Mouse (Mus musculus): Measurements from ENCODE around the gene Mfrp. TPM values are rescaled to one million over a fixed set of nuclear protein-coding genes. Genes with fewer than 3 reads are reported as not detected.

Mfrp gene
- polyA plus RNA-seq, 1 experiment from 2014 or later = 0.08 TPM

- no peaks in the 10 kb centered on the region for H3K36me3 ChIP-seq (ENCODE audit: control insufficient read depth, insufficient read depth, low read length)
- WGBS = 9% methylated on average over 23 of the region's 23 CpGs
- peak overlapping the region; percentile 88 for H3K4me2 ChIP-seq (ENCODE audit: low read depth, low read length)
- H3K9ac ChIP-seq (ENCODE audit: low read length) = peak overlapping the region; percentile 73; the same call in 1 of the 2 replicates
- no peaks in the 10 kb centered on the region for H3K27me3 ChIP-seq (ENCODE audit: control insufficient read depth, insufficient read depth, low read length)
- peak overlapping the region; percentile 54 for H3K27ac ChIP-seq (ENCODE audit: low read length)
- ATAC-seq (ENCODE audit: insufficient read depth, low FRiP score) = no peak
- H3K4me1 ChIP-seq (ENCODE audit: control insufficient read depth, insufficient read depth, low read length) = peaks cover 55% of the 10 kb centered on the region
- peak overlapping the region; percentile 52 for H3K4me3 ChIP-seq (replicated peaks; ENCODE audit: low read length)
- H3K9me3 ChIP-seq (replicated peaks; ENCODE audit: control insufficient read depth, low read length) = no peaks in the 10 kb centered on the region
Measured at GRCm38 (mm10) chr9:44083392-44084121, 18.0 kb upstream of the Mfrp start.

- no peaks in the 10 kb centered on the region for H3K27me3 ChIP-seq (ENCODE audit: control insufficient read depth, insufficient read depth, low read length)
- peak overlapping the region; percentile 73 for H3K9ac ChIP-seq (ENCODE audit: low read length)
- H3K27ac ChIP-seq (ENCODE audit: low read length) = peak overlapping the region; percentile 54; the same call in 1 of the 2 replicates
- ATAC-seq (ENCODE audit: insufficient read depth, low FRiP score) = peak; percentile 7; the same call in 1 of the 2 replicates
- H3K9me3 ChIP-seq (replicated peaks; ENCODE audit: control insufficient read depth, low read length) = no peaks in the 10 kb centered on the region
- peaks cover 50% of the 10 kb centered on the region for H3K4me1 ChIP-seq (ENCODE audit: control insufficient read depth, insufficient read depth, low read length)
- 2% methylated on average over 14 of the region's 14 CpGs for WGBS
- peak overlapping the region; percentile 88 for H3K4me2 ChIP-seq (ENCODE audit: low read depth, low read length)
- no peaks in the 10 kb centered on the region for H3K36me3 ChIP-seq (ENCODE audit: control insufficient read depth, insufficient read depth, low read length)
- H3K4me3 ChIP-seq (replicated peaks; ENCODE audit: low read length) = peak overlapping the region; percentile 52
Measured at GRCm38 (mm10) chr9:44084236-44084635, 17.3 kb upstream of the Mfrp start.

- H3K27ac ChIP-seq (ENCODE audit: low read length) = no peak overlapping the region
- H3K36me3 ChIP-seq (ENCODE audit: control insufficient read depth, insufficient read depth, low read length) = no peaks in the 10 kb centered on the region
- peak overlapping the region; percentile 73 for H3K9ac ChIP-seq (ENCODE audit: low read length)
- peak overlapping the region; percentile 52 for H3K4me3 ChIP-seq (replicated peaks; ENCODE audit: low read length)
- H3K4me1 ChIP-seq (ENCODE audit: control insufficient read depth, insufficient read depth, low read length) = peaks cover 52% of the 10 kb centered on the region
- no peaks in the 10 kb centered on the region for H3K9me3 ChIP-seq (replicated peaks; ENCODE audit: control insufficient read depth, low read length)
- WGBS = under 1% methylated on average over 62 of the region's 62 CpGs
- ATAC-seq (ENCODE audit: insufficient read depth, low FRiP score) = peak; percentile 85
- peak overlapping the region; percentile 88 for H3K4me2 ChIP-seq (ENCODE audit: low read depth, low read length)
- no peaks in the 10 kb centered on the region for H3K27me3 ChIP-seq (ENCODE audit: control insufficient read depth, insufficient read depth, low read length)
Measured at GRCm38 (mm10) chr9:44084659-44085229, 16.8 kb upstream of the Mfrp start.

- 5% methylated on average over 10 of the region's 10 CpGs for WGBS
- H3K4me1 ChIP-seq (ENCODE audit: control insufficient read depth, insufficient read depth, low read length) = peaks cover 50% of the 10 kb centered on the region
- ATAC-seq (ENCODE audit: insufficient read depth, low FRiP score) = no peak
Measured at GRCm38 (mm10) chr9:44085276-44085675, 16.3 kb upstream of the Mfrp start.

GRCm38 (mm10) chr9:44085741-44086665 is 15.5 kb upstream of the Mfrp start:
- WGBS = 69% methylated on average over 15 of the region's 15 CpGs
- Histone ChIP-seq H3K27me3 (ENCODE audit: control insufficient read depth, insufficient read depth, low read length) (no peaks in the 10 kb centered on the region), H3K9ac (ENCODE audit: low read length) (no peak overlapping the region), H3K27ac (ENCODE audit: low read length) (no peak overlapping the region), H3K9me3 (replicated peaks; ENCODE audit: control insufficient read depth, low read length) (no peaks in the 10 kb centered on the region), H3K4me1 (ENCODE audit: control insufficient read depth, insufficient read depth, low read length) (peaks cover 43% of the 10 kb centered on the region), H3K36me3 (ENCODE audit: control insufficient read depth, insufficient read depth, low read length) (no peaks in the 10 kb centered on the region), H3K4me2 (ENCODE audit: low read depth, low read length) (peak overlapping the region; percentile 88), H3K4me3 (replicated peaks; ENCODE audit: low read length) (peak overlapping the region; percentile 52)
- ATAC-seq (ENCODE audit: insufficient read depth, low FRiP score) = no peak

More at GRCm38 (mm10) chr9:44085276-44085675, 16.3 kb upstream of the Mfrp start:
- peak overlapping the region; percentile 73 for H3K9ac ChIP-seq (ENCODE audit: low read length)
- no peaks in the 10 kb centered on the region for H3K27me3 ChIP-seq (ENCODE audit: control insufficient read depth, insufficient read depth, low read length)
- no peaks in the 10 kb centered on the region for H3K36me3 ChIP-seq (ENCODE audit: control insufficient read depth, insufficient read depth, low read length)
- H3K4me3 ChIP-seq (replicated peaks; ENCODE audit: low read length) = peak overlapping the region; percentile 52
- no peaks in the 10 kb centered on the region for H3K9me3 ChIP-seq (replicated peaks; ENCODE audit: control insufficient read depth, low read length)
- H3K4me2 ChIP-seq (ENCODE audit: low read depth, low read length) = peak overlapping the region; percentile 88
- H3K27ac ChIP-seq (ENCODE audit: low read length) = no peak overlapping the region

GRCm38 (mm10) chr9:44086960-44087359 is 14.6 kb upstream of the Mfrp start:
- Histone ChIP-seq H3K4me2 (ENCODE audit: low read depth, low read length) (no peak overlapping the region), H3K9ac (ENCODE audit: low read length) (no peak overlapping the region), H3K36me3 (ENCODE audit: control insufficient read depth, insufficient read depth, low read length) (no peaks in the 10 kb centered on the region), H3K4me1 (ENCODE audit: control insufficient read depth, insufficient read depth, low read length) (peaks cover 43% of the 10 kb centered on the region), H3K9me3 (replicated peaks; ENCODE audit: control insufficient read depth, low read length) (no peaks in the 10 kb centered on the region), H3K27ac (ENCODE audit: low read length) (no peak overlapping the region), H3K27me3 (ENCODE audit: control insufficient read depth, insufficient read depth, low read length) (no peaks in the 10 kb centered on the region), H3K4me3 (replicated peaks; ENCODE audit: low read length) (no peak overlapping the region)
- WGBS = 52% methylated on average over 10 of the region's 10 CpGs
- ATAC-seq (ENCODE audit: insufficient read depth, low FRiP score) = no peak

- Histone ChIP-seq H3K36me3 (ENCODE audit: control insufficient read depth, insufficient read depth, low read length) (no peaks in the 10 kb centered on the region), H3K4me1 (ENCODE audit: control insufficient read depth, insufficient read depth, low read length) (peaks cover 43% of the 10 kb centered on the region), H3K27me3 (ENCODE audit: control insufficient read depth, insufficient read depth, low read length) (no peaks in the 10 kb centered on the region), H3K4me3 (replicated peaks; ENCODE audit: low read length) (no peak overlapping the region), H3K9ac (ENCODE audit: low read length) (no peak overlapping the region), H3K4me2 (ENCODE audit: low read depth, low read length) (peak overlapping the region; percentile 21; the same call in 1 of the 2 replicates), H3K27ac (ENCODE audit: low read length) (no peak overlapping the region), H3K9me3 (replicated peaks; ENCODE audit: control insufficient read depth, low read length) (no peaks in the 10 kb centered on the region)
- WGBS = 11% methylated on average over 15 of the region's 15 CpGs
- no peak for ATAC-seq (ENCODE audit: insufficient read depth, low FRiP score)
Measured at GRCm38 (mm10) chr9:44087761-44088455, 13.6 kb upstream of the Mfrp start.

GRCm38 (mm10) chr9:44088877-44089608 is 12.5 kb upstream of the Mfrp start:
- Histone ChIP-seq H3K9me3 (replicated peaks; ENCODE audit: control insufficient read depth, low read length) (no peaks in the 10 kb centered on the region), H3K36me3 (ENCODE audit: control insufficient read depth, insufficient read depth, low read length) (no peaks in the 10 kb centered on the region), H3K4me1 (ENCODE audit: control insufficient read depth, insufficient read depth, low read length) (peaks cover 37% of the 10 kb centered on the region), H3K27me3 (ENCODE audit: control insufficient read depth, insufficient read depth, low read length) (no peaks in the 10 kb centered on the region), H3K4me3 (replicated peaks; ENCODE audit: low read length) (no peak overlapping the region), H3K9ac (ENCODE audit: low read length) (no peak overlapping the region), H3K4me2 (ENCODE audit: low read depth, low read length) (no peak overlapping the region), H3K27ac (ENCODE audit: low read length) (no peak overlapping the region)
- WGBS = 56% methylated on average over 12 of the region's 12 CpGs
- no peak for ATAC-seq (ENCODE audit: insufficient read depth, low FRiP score)
